Mouse (Mus musculus): Measurements from ENCODE around the gene Pgap3.

Pgap3 gene

GRCm38 (mm10) chr11:98414162-98414561 lies 13.9 kb upstream of the Pgap3 start:
- in situ Hi-C loops (cut with MboI; ENCODE audit: unreplicated experiment in 2 of 2) = no loop called here

GRCm38 (mm10) chr11:98413731-98414130 lies 13.4 kb upstream of the Pgap3 start:
- in situ Hi-C loops (cut with MboI; ENCODE audit: unreplicated experiment in 2 of 2) = no loop called here

- in situ Hi-C loops (cut with MboI; ENCODE audit: unreplicated experiment in 2 of 2) = no loop called here
Measured at GRCm38 (mm10) chr11:98412797-98413301, 12.6 kb upstream of the Pgap3 start.

- in situ Hi-C loops (cut with MboI; ENCODE audit: unreplicated experiment in 2 of 2) = no loop called here
Measured at GRCm38 (mm10) chr11:98412273-98412796, 12.0 kb upstream of the Pgap3 start, which contains the start of gene Erbb2. TSS of gene Erbb2 (plus strand) at chr11:98412470.

- in situ Hi-C loops (cut with MboI; ENCODE audit: unreplicated experiment in 2 of 2) = no loop called here
Measured at GRCm38 (mm10) chr11:98409341-98409822, 9.1 kb upstream of the Pgap3 start.

GRCm38 (mm10) chr11:98408872-98409271 lies 8.6 kb upstream of the Pgap3 start:
- in situ Hi-C loops (cut with MboI; ENCODE audit: unreplicated experiment in 2 of 2) = no loop called here

GRCm38 (mm10) chr11:98406621-98407020 lies 6.3 kb upstream of the Pgap3 start:
- in situ Hi-C loops (cut with MboI; ENCODE audit: unreplicated experiment in 2 of 2) = no loop called here

- in situ Hi-C loops (cut with MboI; ENCODE audit: unreplicated experiment in 2 of 2) = no loop called here
Measured at GRCm38 (mm10) chr11:98400816-98401215, 526 bp upstream of the Pgap3 start.

- in situ Hi-C loops (cut with MboI; ENCODE audit: unreplicated experiment in 2 of 2) = no loop called here
Measured at GRCm38 (mm10) chr11:98397946-98398345, 2.3 kb downstream of the Pgap3 start.

- in situ Hi-C loops (cut with MboI; ENCODE audit: unreplicated experiment in 2 of 2) = no loop called here
Measured at GRCm38 (mm10) chr11:98395041-98395440, 5.2 kb downstream of the Pgap3 start.

GRCm38 (mm10) chr11:98394301-98394700 lies 6.0 kb downstream of the Pgap3 start:
- in situ Hi-C loops (cut with MboI; ENCODE audit: unreplicated experiment in 2 of 2) = no loop called here

- in situ Hi-C loops (cut with MboI; ENCODE audit: unreplicated experiment in 2 of 2) = no loop called here
Measured at GRCm38 (mm10) chr11:98393317-98393716, 7.0 kb downstream of the Pgap3 start.

GRCm38 (mm10) chr11:98392645-98393044 lies 7.6 kb downstream of the Pgap3 start:
- in situ Hi-C loops (cut with MboI; ENCODE audit: unreplicated experiment in 2 of 2) = no loop called here

GRCm38 (mm10) chr11:98392034-98392433 lies 8.3 kb downstream of the Pgap3 start:
- in situ Hi-C loops (cut with MboI; ENCODE audit: unreplicated experiment in 2 of 2) = no loop called here

GRCm38 (mm10) chr11:98390141-98390540 lies 10.1 kb downstream of the Pgap3 start:
- in situ Hi-C loops (cut with MboI; ENCODE audit: unreplicated experiment in 2 of 2) = no loop called here

- in situ Hi-C loops (cut with MboI; ENCODE audit: unreplicated experiment in 2 of 2) = loop anchor here (5.0 kb wide), 2 partner anchors 47 to 122 kb away; no protein-coding TSS in a partner anchor
Measured at GRCm38 (mm10) chr11:98389221-98389780, 11.0 kb downstream of the Pgap3 start.

GRCm38 (mm10) chr11:98388282-98388681 lies 12.0 kb downstream of the Pgap3 start:
- in situ Hi-C loops (cut with MboI; ENCODE audit: unreplicated experiment in 2 of 2) = loop anchor here (5.0 kb wide), 2 partner anchors 46 to 121 kb away; no protein-coding TSS in a partner anchor

GRCm38 (mm10) chr11:98387056-98387577 lies 13.2 kb downstream of the Pgap3 start:
- in situ Hi-C loops (cut with MboI; ENCODE audit: unreplicated experiment in 2 of 2) = loop anchor here (5.0 kb wide), 2 partner anchors 45 to 120 kb away; no protein-coding TSS in a partner anchor

- in situ Hi-C loops (cut with MboI; ENCODE audit: unreplicated experiment in 2 of 2) = loop anchor here (5.0 kb wide), 2 partner anchors 44 to 119 kb away; no protein-coding TSS in a partner anchor
Measured at GRCm38 (mm10) chr11:98386596-98386995, 13.7 kb downstream of the Pgap3 start.

- in situ Hi-C loops (cut with MboI; ENCODE audit: unreplicated experiment in 2 of 2) = loop anchor here (5.0 kb wide), 2 partner anchors 44 to 119 kb away; no protein-coding TSS in a partner anchor
Measured at GRCm38 (mm10) chr11:98385638-98386585, 14.4 kb downstream of the Pgap3 start, which contains the start of gene Pnmt. TSS of gene Pnmt (plus strand) at chr11:98386450.

All from v-Abl transformed pro-B cells (cell line).